Mouse (Mus musculus) liver, embryonic 16.5 days (tissue): ENCODE results near the gene Bag3. TPM values are rescaled to one million over a fixed set of nuclear protein-coding genes. Genes with fewer than 3 reads are reported as not detected.
A peak's percentile ranks its signal among the peaks of the same experiment; 100 is the strongest.

Source experiments
- ATAC-seq: fragments of 200-750 bp; cut with Nextera tagmentation; 2 replicates; pipeline ENCODE4 v1.8.0; 2017; ENCODE audit warnings: low read depth, mild to moderate bottlenecking, moderate number of reproducible peaks, moderate library complexity
- H3K27ac ChIP-seq: fragments of 300-500 bp; sonication (generic); 2 replicates; pipeline ENCODE4 v1.5.1; 2014; ENCODE audit warnings: mild to moderate bottlenecking, low read length
- H3K27me3 ChIP-seq: fragments of 300-500 bp; sonication (generic); 2 replicates; pipeline ENCODE4 v1.6.1; 2014; ENCODE audit warnings: low read depth, low read length, mixed read lengths; ENCODE audit not compliant: control insufficient read depth, insufficient read depth
- H3K36me3 ChIP-seq: fragments of 300-500 bp; sonication (generic); 2 replicates; pipeline ENCODE4 v1.6.1; 2014; ENCODE audit warnings: mild to moderate bottlenecking; ENCODE audit not compliant: control insufficient read depth, insufficient read depth
- H3K4me1 ChIP-seq: fragments of 300-500 bp; sonication (generic); 2 replicates; pipeline ENCODE4 v1.6.1; 2014; ENCODE audit warnings: low read depth, low read length, mixed read lengths; ENCODE audit not compliant: control insufficient read depth
- H3K4me2 ChIP-seq: fragments of 300-500 bp; sonication (generic); 2 replicates; pipeline ENCODE4 v1.6.1; 2014; ENCODE audit warnings: low read depth, low read length, mixed read lengths
- H3K4me3 ChIP-seq: fragments of 300-500 bp; sonication (generic); 2 replicates; pipeline ENCODE4 v1.5.1; 2014; ENCODE audit warnings: low read depth, mild to moderate bottlenecking, low read length
- H3K9ac ChIP-seq: fragments of 300-500 bp; sonication (generic); 2 replicates; pipeline ENCODE4 v1.6.1; 2014; ENCODE audit warnings: low read depth, low read length
- H3K9me3 ChIP-seq: fragments of 300-500 bp; sonication (generic); replicated peaks from 2 replicates; pipeline ENCODE4 v1.6.1; 2016; ENCODE audit warnings: low read length; ENCODE audit not compliant: control insufficient read depth
- whole genome bisulfite sequencing: fragments of 180-500 bp; shearing (Covaris S2); extraction: QIAGEN DNeasy Blood & Tissue Kit; methylation state at CpG from one replicate; pipeline ENCODE4 v1.1.7; 2014; ENCODE audit not compliant: insufficient replicate concordance; 5-methylcytosine and 5-hydroxymethylcytosine counted together
- polyA plus RNA-seq: library from polyadenylated mRNA; unstranded; fragments of >200 nt; fragmentation: Nextera tagmentation; extraction: Ambion mirVana; gene quantifications from 2 replicates; pipeline ENCODE4 v1.2.1, GENCODE M21; 2015

Bag3 gene
- polyA plus RNA-seq, 1 experiment from 2014 or later, result 3.5 TPM

DNA sequence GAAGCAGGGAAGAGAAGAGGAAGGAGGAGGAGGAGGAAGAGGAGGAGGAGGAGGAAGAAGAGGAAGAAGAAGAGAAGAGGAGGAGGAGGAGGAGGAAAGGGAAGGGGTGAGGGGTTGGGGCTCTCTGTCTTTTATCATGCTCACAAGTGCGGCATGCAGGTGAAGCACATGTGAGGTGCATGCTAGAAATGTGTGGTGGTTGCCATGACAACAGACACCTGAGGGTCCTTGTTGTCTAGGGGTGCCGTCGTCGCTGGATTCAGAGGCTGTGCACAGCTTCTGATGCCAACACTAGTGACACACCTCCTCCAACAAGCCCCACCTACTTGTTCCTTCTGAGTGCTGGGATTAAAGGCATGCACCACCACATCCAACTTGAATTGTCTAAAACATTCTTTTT lies 7.1 kb upstream of the Bag3 start:
- no peaks in the 10 kb centered on the region for H3K27me3 ChIP-seq
- ATAC-seq, result no peak
- no peak overlapping the region for H3K4me2 ChIP-seq
- no peak overlapping the region for H3K27ac ChIP-seq
- H3K36me3 ChIP-seq, result no peaks in the 10 kb centered on the region
- no peaks in the 10 kb centered on the region for H3K9me3 ChIP-seq
- H3K4me3 ChIP-seq, result no peak overlapping the region
- H3K4me1 ChIP-seq, result no peaks in the 10 kb centered on the region
- WGBS, result 57% methylated on average over 4 of the region's 4 CpGs
- no peak overlapping the region for H3K9ac ChIP-seq

DNA sequence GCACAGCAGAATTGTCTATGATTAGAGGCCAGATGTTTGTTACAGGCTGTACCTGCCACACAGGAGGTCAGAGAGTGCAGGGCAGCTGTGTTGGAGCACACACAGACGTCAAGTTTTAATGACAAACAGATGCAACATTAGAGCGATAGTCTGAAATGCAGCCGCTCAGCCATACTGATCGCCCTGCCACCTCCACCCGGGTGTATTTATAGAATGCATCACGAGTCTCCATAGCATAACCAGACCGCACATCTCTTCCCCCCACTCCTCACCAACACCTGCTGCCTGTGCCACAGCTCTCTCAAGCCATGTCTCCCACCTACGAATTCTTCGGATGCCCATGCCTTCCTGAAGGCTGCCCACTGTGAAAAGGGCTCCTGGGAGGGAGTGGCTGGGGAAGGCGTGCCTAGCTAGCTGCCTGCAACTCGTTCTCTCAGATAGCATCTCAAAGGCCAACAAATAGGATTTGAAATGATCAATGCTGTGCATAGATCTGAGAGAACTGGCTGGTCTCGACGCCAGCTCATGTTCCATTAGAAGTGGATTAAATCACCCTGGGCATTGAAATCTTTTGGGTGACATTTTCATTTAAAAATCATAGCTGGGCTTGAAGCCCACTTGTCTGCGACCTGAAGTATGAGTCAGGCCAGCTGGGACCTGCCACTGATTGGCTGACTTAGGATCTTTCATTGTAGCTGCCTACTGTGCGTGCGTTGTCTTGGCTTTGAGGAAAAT lies 3.9 kb upstream of the Bag3 start:
- H3K9me3 ChIP-seq, result no peaks in the 10 kb centered on the region
- H3K4me2 ChIP-seq, result no peak overlapping the region
- no peak overlapping the region for H3K4me3 ChIP-seq
- 72% methylated on average over 16 of the region's 16 CpGs for WGBS
- H3K4me1 ChIP-seq, result peaks cover 9% of the 10 kb centered on the region
- H3K36me3 ChIP-seq, result no peaks in the 10 kb centered on the region
- no peak overlapping the region for H3K9ac ChIP-seq
- H3K27me3 ChIP-seq, result no peaks in the 10 kb centered on the region
- no peak for ATAC-seq
- no peak overlapping the region for H3K27ac ChIP-seq

DNA sequence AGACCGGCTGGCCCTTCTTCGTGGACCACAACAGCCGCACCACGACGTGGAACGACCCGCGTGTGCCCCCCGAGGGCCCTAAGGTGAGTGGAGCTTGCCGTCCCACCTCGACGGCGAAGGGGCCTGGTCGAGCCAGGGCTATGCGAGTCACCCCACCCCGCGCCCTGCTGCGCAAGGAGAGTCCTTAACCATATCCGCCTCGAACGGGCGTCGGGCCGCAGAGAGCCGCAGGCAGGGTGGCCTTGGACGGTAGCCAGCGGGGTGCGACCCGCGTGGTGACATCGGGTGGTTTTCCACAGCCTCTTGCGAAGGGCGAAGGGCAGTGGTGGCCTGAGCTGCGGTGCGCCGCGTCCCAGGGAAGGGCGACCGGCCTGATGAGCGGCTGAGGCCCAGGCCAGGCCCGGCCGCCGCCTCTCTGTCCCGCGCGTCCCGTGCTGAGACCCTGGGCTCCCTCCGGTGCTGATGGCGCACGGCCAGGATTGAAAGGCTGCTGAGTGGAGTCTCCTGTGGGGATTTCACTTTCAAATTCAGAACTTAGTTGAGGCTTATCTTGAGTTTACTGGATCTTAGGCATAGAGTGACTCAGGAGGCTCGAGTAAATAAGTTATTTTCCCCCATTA lies 656 bp downstream of the Bag3 start:
- H3K9me3 ChIP-seq, result no peaks in the 10 kb centered on the region
- peak overlapping the region; percentile 100 for H3K4me2 ChIP-seq
- peak overlapping the region; percentile 86 for H3K9ac ChIP-seq
- peak; percentile 67 for ATAC-seq
- no peaks in the 10 kb centered on the region for H3K36me3 ChIP-seq
- peak overlapping the region; percentile 77 for H3K4me3 ChIP-seq
- under 1% methylated on average over 51 of the region's 51 CpGs for WGBS
- H3K4me1 ChIP-seq, result peaks cover 26% of the 10 kb centered on the region
- H3K27me3 ChIP-seq, result no peaks in the 10 kb centered on the region
- peak overlapping the region; percentile 92 for H3K27ac ChIP-seq

DNA sequence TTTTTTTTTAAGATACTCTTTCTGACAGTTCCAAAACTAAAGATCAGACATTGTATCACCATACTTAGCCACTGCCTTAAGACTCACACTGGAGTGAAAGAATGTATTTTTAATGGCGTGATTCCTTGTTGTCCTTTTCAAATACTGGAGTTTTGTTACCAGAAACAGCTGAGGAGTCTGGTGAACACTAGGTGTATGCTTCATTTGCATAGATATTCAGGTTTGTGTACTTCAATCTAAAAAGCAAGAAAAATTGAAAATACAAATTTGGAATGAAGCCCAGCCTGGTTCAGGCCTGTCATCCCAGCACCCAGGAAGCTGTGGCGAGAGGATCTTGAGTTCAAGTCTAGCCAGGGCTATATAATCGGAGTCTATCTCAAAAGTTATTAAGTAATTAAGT lies 1.2 kb downstream of the Bag3 start:
- no peaks in the 10 kb centered on the region for H3K36me3 ChIP-seq
- ATAC-seq, result no peak
- WGBS, result 68% methylated on average over 3 of the region's 3 CpGs
- H3K4me2 ChIP-seq, result peak overlapping the region; percentile 100
- peaks cover 31% of the 10 kb centered on the region for H3K4me1 ChIP-seq
- H3K9ac ChIP-seq, result peak overlapping the region; percentile 12; the same call in 1 of the 2 replicates
- peak overlapping the region; percentile 77 for H3K4me3 ChIP-seq
- H3K9me3 ChIP-seq, result no peaks in the 10 kb centered on the region
- no peak overlapping the region for H3K27ac ChIP-seq
- no peaks in the 10 kb centered on the region for H3K27me3 ChIP-seq

DNA sequence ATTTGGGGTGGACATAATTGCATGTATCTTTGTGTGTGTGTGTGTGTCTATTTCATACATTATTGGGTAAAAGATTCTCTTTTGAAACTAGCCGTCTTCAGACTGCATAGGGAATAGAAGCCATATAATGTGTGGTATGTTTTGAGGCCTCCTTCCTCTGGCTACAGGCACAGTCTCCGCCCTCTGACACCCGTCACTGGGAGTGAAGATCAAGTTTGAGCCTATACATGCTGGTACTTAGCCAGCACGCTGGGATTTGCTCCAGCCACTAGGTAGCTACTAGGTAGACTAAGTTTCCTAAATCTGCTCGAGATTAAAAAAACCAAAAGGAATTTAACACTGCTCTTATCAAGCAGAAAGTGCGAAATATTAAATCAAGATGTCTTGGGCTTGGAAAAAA lies 3.2 kb downstream of the Bag3 start:
- H3K9ac ChIP-seq, result no peak overlapping the region
- no peak overlapping the region for H3K27ac ChIP-seq
- WGBS, result 46% methylated on average over 6 of the region's 6 CpGs
- H3K9me3 ChIP-seq, result no peaks in the 10 kb centered on the region
- H3K27me3 ChIP-seq, result no peaks in the 10 kb centered on the region
- no peaks in the 10 kb centered on the region for H3K36me3 ChIP-seq
- H3K4me2 ChIP-seq, result no peak overlapping the region
- H3K4me1 ChIP-seq, result peaks cover 33% of the 10 kb centered on the region
- ATAC-seq, result no peak
- no peak overlapping the region for H3K4me3 ChIP-seq

DNA sequence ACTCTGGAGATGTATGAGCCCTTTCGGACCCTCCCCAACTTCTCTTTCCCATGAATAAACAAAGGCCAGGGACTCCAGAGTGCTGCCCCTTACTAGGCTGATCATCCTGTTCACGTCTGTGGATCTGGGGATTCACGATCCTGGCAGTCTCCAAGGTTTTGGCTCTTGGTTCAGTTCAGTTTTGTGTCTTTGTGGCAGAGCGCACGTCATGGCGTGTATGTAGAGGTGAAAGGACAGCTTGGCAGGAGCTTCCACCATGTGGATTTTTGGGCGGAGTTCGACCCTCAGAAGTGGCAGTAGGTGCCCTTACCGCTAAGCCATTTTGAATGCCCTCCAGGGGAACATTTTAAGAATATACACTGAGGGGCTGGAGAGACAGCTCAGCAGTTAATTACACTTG lies 5.2 kb downstream of the Bag3 start:
- no peaks in the 10 kb centered on the region for H3K36me3 ChIP-seq
- H3K27ac ChIP-seq, result no peak overlapping the region
- H3K4me2 ChIP-seq, result no peak overlapping the region
- WGBS, result 73% methylated on average over 9 of the region's 9 CpGs
- H3K9ac ChIP-seq, result no peak overlapping the region
- ATAC-seq, result no peak
- H3K27me3 ChIP-seq, result no peaks in the 10 kb centered on the region
- H3K4me3 ChIP-seq, result no peak overlapping the region
- no peaks in the 10 kb centered on the region for H3K9me3 ChIP-seq
- H3K4me1 ChIP-seq, result peaks cover 33% of the 10 kb centered on the region

DNA sequence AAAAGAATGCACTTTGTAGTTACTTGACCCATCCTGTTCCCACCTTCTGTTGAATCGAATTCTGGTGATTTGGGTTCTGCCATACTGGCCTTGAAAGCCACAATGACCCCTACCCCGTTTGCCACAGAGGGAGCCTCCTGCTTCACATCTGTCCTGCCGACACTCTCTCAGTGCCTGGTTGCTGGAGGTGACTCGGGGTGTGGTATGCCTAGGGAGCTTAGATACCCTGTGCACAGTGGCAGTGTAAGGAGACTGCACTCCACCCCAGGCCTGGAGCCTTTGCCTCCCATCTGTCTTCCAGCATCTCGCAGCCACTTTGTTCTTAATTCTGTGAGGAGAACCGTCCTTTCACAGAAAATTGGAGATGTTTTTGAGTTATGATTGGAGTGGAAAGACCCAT lies 5.7 kb downstream of the Bag3 start:
- no peaks in the 10 kb centered on the region for H3K36me3 ChIP-seq
- no peak for ATAC-seq
- WGBS, result 45% methylated on average over 6 of the region's 6 CpGs
- H3K9me3 ChIP-seq, result no peaks in the 10 kb centered on the region
- no peaks in the 10 kb centered on the region for H3K27me3 ChIP-seq
- H3K27ac ChIP-seq, result no peak overlapping the region
- no peak overlapping the region for H3K9ac ChIP-seq
- H3K4me2 ChIP-seq, result no peak overlapping the region
- H3K4me1 ChIP-seq, result peaks cover 29% of the 10 kb centered on the region
- no peak overlapping the region for H3K4me3 ChIP-seq

DNA sequence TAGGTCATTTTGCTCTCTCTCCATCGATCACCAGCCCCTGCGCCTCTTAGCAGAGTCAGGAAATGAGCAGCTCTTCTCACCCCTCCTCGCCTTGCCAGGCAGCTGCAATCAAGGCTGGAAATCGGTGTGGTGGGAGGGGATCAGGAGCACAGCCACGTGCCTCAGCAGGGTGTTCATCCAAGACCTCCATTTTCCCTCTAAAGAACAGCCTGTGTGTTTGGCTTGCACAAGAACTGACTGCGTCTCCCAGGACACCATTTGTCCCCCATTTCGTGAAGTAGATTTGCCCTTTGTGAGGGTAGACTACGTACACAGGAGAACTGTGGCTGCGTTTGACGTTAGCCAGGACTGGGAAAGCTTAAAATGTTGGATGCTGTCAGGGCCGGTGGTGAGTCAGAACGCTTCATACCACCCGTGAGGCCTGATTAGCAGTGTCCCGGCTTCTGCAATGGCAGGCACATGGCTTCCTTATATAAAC lies 6.2 kb downstream of the Bag3 start:
- ATAC-seq, result no peak
- no peak overlapping the region for H3K4me2 ChIP-seq
- no peaks in the 10 kb centered on the region for H3K9me3 ChIP-seq
- no peak overlapping the region for H3K9ac ChIP-seq
- H3K27me3 ChIP-seq, result no peaks in the 10 kb centered on the region
- H3K4me1 ChIP-seq, result peaks cover 29% of the 10 kb centered on the region
- WGBS, result 40% methylated on average over 14 of the region's 14 CpGs
- no peak overlapping the region for H3K27ac ChIP-seq
- no peak overlapping the region for H3K4me3 ChIP-seq
- no peaks in the 10 kb centered on the region for H3K36me3 ChIP-seq

DNA sequence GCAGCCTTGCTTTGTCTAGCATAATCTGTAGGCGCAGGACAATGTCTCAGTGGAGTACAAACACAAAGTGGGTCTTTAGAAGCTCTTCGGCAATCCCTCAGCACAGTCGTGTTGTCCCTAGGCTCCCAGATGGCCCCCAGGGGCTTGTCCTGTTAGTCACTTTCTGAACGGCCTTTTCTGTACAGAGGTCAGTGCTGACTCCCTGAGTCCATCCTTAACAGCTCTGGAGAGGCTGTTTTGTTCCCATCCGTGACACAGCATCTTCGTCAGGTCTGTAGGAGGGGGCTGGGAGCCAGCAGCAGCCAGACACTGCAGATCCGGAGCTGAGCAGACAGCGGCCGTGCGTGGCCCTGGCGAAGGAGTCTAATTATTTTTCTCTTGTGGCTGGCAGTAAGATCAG lies 7.6 kb downstream of the Bag3 start:
- Histone ChIP-seq H3K9me3 (no peaks in the 10 kb centered on the region), H3K4me1 (peaks cover 35% of the 10 kb centered on the region), H3K27me3 (no peaks in the 10 kb centered on the region), H3K27ac (no peak overlapping the region), H3K9ac (no peak overlapping the region), H3K4me2 (no peak overlapping the region), H3K36me3 (no peaks in the 10 kb centered on the region), H3K4me3 (no peak overlapping the region)
- 70% methylated on average over 11 of the region's 11 CpGs for WGBS
- peak; percentile 28; the same call in 1 of the 2 replicates for ATAC-seq
